Mouse (Mus musculus): Measurements from ENCODE around the gene Gm13290. TPM values are rescaled to one million over a fixed set of nuclear protein-coding genes. Genes with fewer than 3 reads are reported as not detected.
"Not testable (repeated sequence)": the region's sequence is repeated elsewhere in the genome, so short reads cannot be mapped to it uniquely, and the experiment has no call there.

Gm13290 gene
- total and polyA plus RNA-seq, 2 experiments from 2014 or later = not detected

DNA sequence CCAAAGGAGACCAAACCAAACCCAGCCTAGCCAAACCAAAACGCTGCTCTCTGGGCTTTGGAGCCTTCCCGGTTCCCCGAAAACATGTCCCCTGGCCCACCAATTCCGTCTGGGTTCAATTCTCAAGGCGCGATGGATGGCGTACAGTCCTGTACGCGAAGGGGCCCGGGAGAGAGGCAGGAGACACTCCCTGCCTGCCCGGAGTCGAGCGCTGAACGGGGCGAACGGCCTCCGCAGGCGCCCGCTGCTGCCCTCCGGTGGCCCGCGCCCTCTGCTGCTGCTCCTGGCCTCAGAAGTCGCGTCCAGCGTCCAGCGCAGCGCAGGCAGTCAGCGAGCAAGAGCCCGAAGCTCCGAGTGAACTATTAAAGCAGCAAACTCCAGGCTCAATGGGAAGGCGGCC lies 8.7 kb downstream of the Gm13290 start:
- H3K36me3 ChIP-seq (ENCODE audit: insufficient read depth, low read length); H3K27ac ChIP-seq (ENCODE audit: low read depth, low read length); H3K4me3 ChIP-seq (ENCODE audit: low read depth, low read length); H3K4me1 ChIP-seq (ENCODE audit: insufficient read depth, low read length); DNase-seq (ENCODE audit: low spot score); ATAC-seq (ENCODE audit: low FRiP score); H3K27me3 ChIP-seq (ENCODE audit: insufficient read depth, low read length); H3K4me2 ChIP-seq (ENCODE audit: low read depth, low read length, poor library complexity, severe bottlenecking); H3K9me3 ChIP-seq (ENCODE audit: low read length); H3K9ac ChIP-seq (replicated peaks; ENCODE audit: low read length, poor library complexity, severe bottlenecking): not testable (repeated sequence)
- WGBS = no CpG with 5 or more reads among the region's 31 CpGs
- TF ChIP-seq CTCF (IDR thresholded peaks at IDR 0.05) = 0 out of 2 replicates have a peak, but pooled peaks have one; percentile 12

- not testable (repeated sequence) for H3K4me1 ChIP-seq (ENCODE audit: insufficient read depth, low read length); H3K4me2 ChIP-seq (ENCODE audit: low read depth, low read length, poor library complexity, severe bottlenecking); H3K4me3 ChIP-seq (ENCODE audit: low read depth, low read length); H3K9me3 ChIP-seq (ENCODE audit: low read length); ATAC-seq (ENCODE audit: low FRiP score); H3K9ac ChIP-seq (replicated peaks; ENCODE audit: low read length, poor library complexity, severe bottlenecking); H3K27ac ChIP-seq (ENCODE audit: low read depth, low read length); H3K27me3 ChIP-seq (ENCODE audit: insufficient read depth, low read length); DNase-seq (ENCODE audit: low spot score); H3K36me3 ChIP-seq (ENCODE audit: insufficient read depth, low read length)
- WGBS = no CpG with 5 or more reads among the region's 27 CpGs
Measured at GRCm38 (mm10) chr4:88785409-88785808, 11.8 kb downstream of the Gm13290 start, which contains the start of gene Gm13276. Gene Gm13276, plus strand, starts transcription at chr4:88785709.

DNA sequence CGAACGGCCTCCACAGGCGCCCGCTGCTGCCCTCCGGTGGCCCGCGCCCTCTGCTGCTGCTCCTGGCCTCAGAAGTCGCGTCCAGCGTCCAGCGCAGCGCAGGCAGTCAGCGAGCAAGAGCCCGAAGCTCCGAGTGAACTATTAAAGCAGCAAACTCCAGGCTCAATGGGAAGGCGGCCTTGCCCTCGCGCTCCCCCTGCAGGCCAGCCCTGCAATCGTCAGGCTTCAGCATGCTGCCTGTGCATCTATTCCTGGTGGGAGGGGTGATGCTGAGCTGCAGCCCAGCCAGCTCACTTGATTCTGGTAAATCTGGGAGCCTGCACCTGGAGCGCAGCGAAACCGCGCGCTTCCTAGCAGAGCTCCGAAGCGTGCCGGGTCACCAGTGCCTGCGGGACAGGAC lies 14.8 kb downstream of the Gm13290 start, which contains the start of gene Gm13277:
Gene Gm13277, plus strand, starts transcription at position 231 of the 400 bp plus-strand sequence.
- H3K9me3 ChIP-seq (ENCODE audit: low read length); ATAC-seq (ENCODE audit: low FRiP score); H3K9ac ChIP-seq (replicated peaks; ENCODE audit: low read length, poor library complexity, severe bottlenecking); H3K4me2 ChIP-seq (ENCODE audit: low read depth, low read length, poor library complexity, severe bottlenecking); DNase-seq (ENCODE audit: low spot score); H3K4me1 ChIP-seq (ENCODE audit: insufficient read depth, low read length); H3K27ac ChIP-seq (ENCODE audit: low read depth, low read length); H3K27me3 ChIP-seq (ENCODE audit: insufficient read depth, low read length); H3K36me3 ChIP-seq (ENCODE audit: insufficient read depth, low read length); H3K4me3 ChIP-seq (ENCODE audit: low read depth, low read length): not testable (repeated sequence)
- no CpG with 5 or more reads among the region's 28 CpGs for WGBS
- TF ChIP-seq CTCF (IDR thresholded peaks at IDR 0.05) = peak; percentile 59

DNA sequence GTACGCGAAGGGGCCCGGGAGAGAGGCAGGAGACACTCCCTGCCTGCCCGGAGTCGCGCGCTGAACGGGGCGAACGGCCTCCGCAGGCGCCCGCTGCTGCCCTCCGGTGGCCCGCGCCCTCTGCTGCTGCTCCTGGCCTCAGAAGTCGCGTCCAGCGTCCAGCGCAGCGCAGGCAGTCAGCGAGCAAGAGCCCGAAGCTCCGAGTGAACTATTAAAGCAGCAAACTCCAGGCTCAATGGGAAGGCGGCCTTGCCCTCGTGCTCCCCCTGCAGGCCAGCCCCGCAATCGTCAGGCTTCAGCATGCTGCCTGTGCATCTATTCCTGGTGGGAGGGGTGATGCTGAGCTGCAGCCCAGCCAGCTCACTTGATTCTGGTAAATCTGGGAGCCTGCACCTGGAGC lies 17.6 kb downstream of the Gm13290 start, which contains the start of gene Gm13278:
Gene Gm13278, plus strand, starts transcription at position 301 of the 400 bp plus-strand sequence.
- not testable (repeated sequence) for H3K36me3 ChIP-seq (ENCODE audit: insufficient read depth, low read length); H3K4me3 ChIP-seq (ENCODE audit: low read depth, low read length); H3K4me2 ChIP-seq (ENCODE audit: low read depth, low read length, poor library complexity, severe bottlenecking); H3K4me1 ChIP-seq (ENCODE audit: insufficient read depth, low read length); ATAC-seq (ENCODE audit: low FRiP score); DNase-seq (ENCODE audit: low spot score); H3K27ac ChIP-seq (ENCODE audit: low read depth, low read length); H3K9me3 ChIP-seq (ENCODE audit: low read length); H3K9ac ChIP-seq (replicated peaks; ENCODE audit: low read length, poor library complexity, severe bottlenecking); H3K27me3 ChIP-seq (ENCODE audit: insufficient read depth, low read length)
- no CpG with 5 or more reads among the region's 28 CpGs for WGBS

DNA sequence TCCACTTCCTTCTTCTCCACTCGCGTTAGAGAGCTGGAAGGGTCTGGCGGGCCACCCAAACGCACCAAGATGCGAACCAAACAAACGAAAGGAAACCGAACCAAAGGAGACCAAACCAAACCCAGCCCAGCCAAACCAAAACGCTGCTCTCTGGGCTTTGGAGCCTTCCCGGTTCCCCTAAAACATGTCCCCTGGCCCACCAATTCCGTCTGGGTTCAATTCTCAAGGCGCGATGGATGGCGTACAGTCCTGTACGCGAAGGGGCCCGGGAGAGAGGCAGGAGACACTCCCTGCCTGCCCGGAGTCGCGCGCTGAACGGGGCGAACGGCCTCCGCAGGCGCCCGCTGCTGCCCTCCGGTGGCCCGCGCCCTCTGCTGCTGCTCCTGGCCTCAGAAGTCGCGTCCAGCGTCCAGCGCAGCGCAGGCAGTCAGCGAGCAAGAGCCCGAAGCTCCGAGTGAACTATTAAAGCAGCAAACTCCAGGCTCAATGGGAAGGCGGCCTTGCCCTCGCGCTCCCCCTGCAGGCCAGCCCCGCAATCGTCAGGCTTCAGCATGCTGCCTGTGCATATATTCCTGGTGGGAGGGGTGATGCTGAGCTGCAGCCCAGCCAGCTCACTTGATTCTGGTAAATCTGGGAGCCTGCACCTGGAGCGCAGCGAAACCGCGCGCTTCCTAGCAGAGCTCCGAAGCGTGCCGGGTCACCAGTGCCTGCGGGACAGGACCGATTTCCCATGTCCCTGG lies 20.5 kb downstream of the Gm13290 start, which contains the start of gene Gm13275:
Gene Gm13275, plus strand, starts transcription at position 552 of the 740 bp plus-strand sequence.
- H3K4me3 ChIP-seq (ENCODE audit: low read depth, low read length); H3K9ac ChIP-seq (replicated peaks; ENCODE audit: low read length, poor library complexity, severe bottlenecking); H3K27me3 ChIP-seq (ENCODE audit: insufficient read depth, low read length); H3K4me2 ChIP-seq (ENCODE audit: low read depth, low read length, poor library complexity, severe bottlenecking); H3K27ac ChIP-seq (ENCODE audit: low read depth, low read length); ATAC-seq (ENCODE audit: low FRiP score); H3K36me3 ChIP-seq (ENCODE audit: insufficient read depth, low read length); H3K4me1 ChIP-seq (ENCODE audit: insufficient read depth, low read length); H3K9me3 ChIP-seq (ENCODE audit: low read length); DNase-seq (ENCODE audit: low spot score): not testable (repeated sequence)
- TF ChIP-seq CTCF (IDR thresholded peaks at IDR 0.05) = peak; percentile 39
- 0% methylated on average over 8 of the region's 52 CpGs for WGBS

GRCm38 (mm10) chr4:88797097-88797496 lies 23.5 kb downstream of the Gm13290 start, which contains the start of gene Gm13279:
Gene Gm13279, plus strand, starts transcription at chr4:88797397.
- not testable (repeated sequence) for H3K9ac ChIP-seq (replicated peaks; ENCODE audit: low read length, poor library complexity, severe bottlenecking); ATAC-seq (ENCODE audit: low FRiP score); H3K4me1 ChIP-seq (ENCODE audit: insufficient read depth, low read length); H3K4me2 ChIP-seq (ENCODE audit: low read depth, low read length, poor library complexity, severe bottlenecking); H3K36me3 ChIP-seq (ENCODE audit: insufficient read depth, low read length); H3K9me3 ChIP-seq (ENCODE audit: low read length); H3K27me3 ChIP-seq (ENCODE audit: insufficient read depth, low read length); H3K27ac ChIP-seq (ENCODE audit: low read depth, low read length); H3K4me3 ChIP-seq (ENCODE audit: low read depth, low read length); DNase-seq (ENCODE audit: low spot score)
- no CpG with 5 or more reads among the region's 28 CpGs for WGBS

DNA sequence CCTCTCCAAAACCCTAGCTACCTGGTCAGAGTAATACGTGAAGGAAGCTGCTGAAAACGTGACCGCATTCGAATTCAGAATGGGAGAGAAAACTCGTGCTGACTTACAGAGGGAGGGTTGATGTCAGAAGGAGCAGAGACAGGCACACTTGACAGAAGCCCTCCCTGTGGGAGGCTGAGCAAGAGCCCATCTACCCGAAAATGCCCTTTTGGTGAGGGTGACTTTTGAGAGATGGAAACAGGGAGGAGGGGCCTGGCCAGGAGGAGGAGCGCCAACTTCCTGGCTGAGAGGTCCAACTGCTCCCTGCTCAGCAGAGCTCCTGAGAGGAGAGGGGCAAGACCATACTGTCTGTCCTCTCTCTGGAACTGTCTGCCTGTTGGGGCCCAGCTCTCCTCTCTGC lies 25.7 kb downstream of the Gm13290 start, which contains the start of gene Gm13285:
Gene Gm13285, plus strand, starts transcription at position 301 of the 400 bp plus-strand sequence.
- not testable (repeated sequence) for H3K27ac ChIP-seq (ENCODE audit: low read depth, low read length); H3K4me3 ChIP-seq (ENCODE audit: low read depth, low read length); H3K27me3 ChIP-seq (ENCODE audit: insufficient read depth, low read length); H3K36me3 ChIP-seq (ENCODE audit: insufficient read depth, low read length); H3K9ac ChIP-seq (replicated peaks; ENCODE audit: low read length, poor library complexity, severe bottlenecking); H3K9me3 ChIP-seq (ENCODE audit: low read length); H3K4me2 ChIP-seq (ENCODE audit: low read depth, low read length, poor library complexity, severe bottlenecking); ATAC-seq (ENCODE audit: low FRiP score); H3K4me1 ChIP-seq (ENCODE audit: insufficient read depth, low read length); DNase-seq (ENCODE audit: low spot score)
- WGBS = 17% methylated on average over 3 of the region's 7 CpGs

- not testable (repeated sequence) for H3K4me2 ChIP-seq (ENCODE audit: low read depth, low read length, poor library complexity, severe bottlenecking); ATAC-seq (ENCODE audit: low FRiP score); H3K27me3 ChIP-seq (ENCODE audit: insufficient read depth, low read length); H3K4me1 ChIP-seq (ENCODE audit: insufficient read depth, low read length); H3K36me3 ChIP-seq (ENCODE audit: insufficient read depth, low read length); H3K4me3 ChIP-seq (ENCODE audit: low read depth, low read length); H3K27ac ChIP-seq (ENCODE audit: low read depth, low read length); DNase-seq (ENCODE audit: low spot score); H3K9ac ChIP-seq (replicated peaks; ENCODE audit: low read length, poor library complexity, severe bottlenecking); H3K9me3 ChIP-seq (ENCODE audit: low read length)
- whole genome bisulfite sequencing = no CpG with 5 or more reads among the region's 29 CpGs
Measured at GRCm38 (mm10) chr4:88802954-88803353, 29.3 kb downstream of the Gm13290 start, which contains the start of gene Gm13287. Gene Gm13287, plus strand, starts transcription at chr4:88803254.

All from midbrain, postnatal 0 days (tissue).